Mouse (Mus musculus) cerebellum, adult 2 months (tissue): ENCODE data around the gene Ehd1. TPM values are rescaled to one million over a fixed set of nuclear protein-coding genes. Genes with fewer than 3 reads are reported as not detected.

Experiments
- DNase-seq, 2 experiments: peaks; one replicate each; pipeline ENCODE4 v3.0.0; 2021
- H3K27ac ChIP-seq: fragments of 200-500 bp; 2 replicates; pipeline ENCODE4 v1.5.1; 2012; ENCODE audit warnings: low read length, control low read depth, inconsistent platforms; ENCODE audit not compliant: insufficient read depth
- H3K27me3 ChIP-seq: fragments of 200-500 bp; 2 replicates; pipeline ENCODE4 v1.6.1; 2012; ENCODE audit warnings: inconsistent platforms, mild to moderate bottlenecking, low read length, moderate library complexity; ENCODE audit not compliant: control insufficient read depth, insufficient read depth
- H3K4me1 ChIP-seq: fragments of 200-500 bp; 2 replicates; pipeline ENCODE4 v1.6.1; 2011; ENCODE audit warnings: low read length; ENCODE audit not compliant: control insufficient read depth, insufficient read depth
- H3K4me3 ChIP-seq: fragments of 200-500 bp; replicated peaks from 2 replicates; pipeline ENCODE3; 2011; ENCODE audit warnings: mild to moderate bottlenecking, low read depth, low read length, control low read depth; ENCODE audit not compliant: insufficient read depth
- CTCF ChIP-seq: fragments of 200-500 bp; IDR thresholded peaks from 2 replicates; pipeline ENCODE4 v1.5.1; 2011; ENCODE audit warnings: low read depth, mild to moderate bottlenecking, control low read depth, low read length, moderate library complexity, borderline replicate concordance; ENCODE audit not compliant: insufficient read depth
- POLR2A ChIP-seq: fragments of 200-500 bp; IDR thresholded peaks from 2 replicates; pipeline ENCODE4 v1.6.1; 2011; ENCODE audit warnings: low read length, control low read depth, borderline replicate concordance; ENCODE audit not compliant: insufficient read depth
- WGBS: fragments of 180-500 bp; shearing (Covaris S2); methylation state at CpG from one replicate; pipeline ENCODE4 v1.1.7; 2018; 5-methylcytosine and 5-hydroxymethylcytosine counted together
- polyA plus RNA-seq: library from polyadenylated mRNA; depleted of rRNA; stranded (reverse); fragments of >200 nt; gene quantifications from 2 replicates; pipeline ENCODE4 v1.2.3, GENCODE M21; 2012

Ehd1 gene
- polyA plus RNA-seq, 1 experiment: 168 TPM

- TF ChIP-seq CTCF (no peak), POLR2A (no peak)
- H3K4me3 ChIP-seq: peak overlapping the region; percentile 95
- no peaks in the 10 kb centered on the region for H3K27me3 ChIP-seq
- H3K27ac ChIP-seq: no peak overlapping the region
- DNase-seq: peak; percentile 48 to 56
- H3K4me1 ChIP-seq: peaks cover 13% of the 10 kb centered on the region
- 0% methylated on average over 4 of the region's 4 CpGs for WGBS
Measured at GRCm38 (mm10) chr19:6242281-6242680, 34.2 kb upstream of the Ehd1 start.

DNA sequence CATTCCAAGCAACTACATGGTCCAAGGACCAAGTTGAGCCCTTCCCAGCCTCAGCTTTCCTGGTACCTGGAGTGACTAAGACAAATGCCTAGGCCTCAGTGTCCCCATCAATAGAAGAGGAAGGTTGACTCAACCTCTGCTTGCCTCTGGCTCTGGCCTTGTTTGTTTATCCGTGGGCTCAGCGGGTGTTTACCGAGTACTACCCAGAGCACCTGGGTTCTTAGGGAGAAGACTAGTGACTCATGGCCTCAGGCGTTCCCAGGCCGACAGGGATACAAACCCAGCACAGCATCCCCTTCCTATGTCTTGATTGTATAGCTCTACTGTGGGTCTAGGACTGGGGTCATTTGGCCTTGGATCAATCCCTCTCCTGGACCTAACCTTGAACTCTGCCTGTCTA lies 33.3 kb upstream of the Ehd1 start:
- no peaks in the 10 kb centered on the region for H3K27me3 ChIP-seq
- H3K27ac ChIP-seq: no peak overlapping the region
- peaks cover 13% of the 10 kb centered on the region for H3K4me1 ChIP-seq
- TF ChIP-seq POLR2A (no peak), CTCF (no peak)
- no peak overlapping the region for H3K4me3 ChIP-seq
- 82% methylated on average over 5 of the region's 5 CpGs for WGBS
- DNase-seq: no peak

DNA sequence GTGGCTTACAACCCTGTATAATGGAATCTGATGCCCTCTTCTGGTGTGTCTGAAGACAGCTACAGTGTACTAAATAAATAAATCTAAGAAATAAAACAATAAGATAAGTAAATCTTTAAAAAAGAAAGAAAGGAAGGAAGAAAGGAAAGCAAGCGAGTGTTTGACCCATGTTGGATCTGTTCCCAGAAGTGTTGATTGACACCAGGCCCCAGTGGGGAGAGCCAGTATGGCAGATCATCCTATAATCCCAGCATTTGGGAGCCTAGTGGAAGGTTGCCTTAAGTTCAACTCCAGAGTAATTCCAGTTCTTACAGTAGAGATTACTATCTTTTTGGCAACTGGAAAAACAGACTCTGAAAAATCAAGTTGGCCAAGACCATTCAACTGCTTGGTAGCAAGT lies 30.7 kb upstream of the Ehd1 start:
- 18% methylated on average over 1 of the region's 1 CpGs for whole genome bisulfite sequencing
- Histone ChIP-seq H3K4me1 (peaks cover 13% of the 10 kb centered on the region), H3K27me3 (no peaks in the 10 kb centered on the region), H3K27ac (no peak overlapping the region), H3K4me3 (no peak overlapping the region)
- DNase-seq: no peak
- TF ChIP-seq CTCF: no peak

DNA sequence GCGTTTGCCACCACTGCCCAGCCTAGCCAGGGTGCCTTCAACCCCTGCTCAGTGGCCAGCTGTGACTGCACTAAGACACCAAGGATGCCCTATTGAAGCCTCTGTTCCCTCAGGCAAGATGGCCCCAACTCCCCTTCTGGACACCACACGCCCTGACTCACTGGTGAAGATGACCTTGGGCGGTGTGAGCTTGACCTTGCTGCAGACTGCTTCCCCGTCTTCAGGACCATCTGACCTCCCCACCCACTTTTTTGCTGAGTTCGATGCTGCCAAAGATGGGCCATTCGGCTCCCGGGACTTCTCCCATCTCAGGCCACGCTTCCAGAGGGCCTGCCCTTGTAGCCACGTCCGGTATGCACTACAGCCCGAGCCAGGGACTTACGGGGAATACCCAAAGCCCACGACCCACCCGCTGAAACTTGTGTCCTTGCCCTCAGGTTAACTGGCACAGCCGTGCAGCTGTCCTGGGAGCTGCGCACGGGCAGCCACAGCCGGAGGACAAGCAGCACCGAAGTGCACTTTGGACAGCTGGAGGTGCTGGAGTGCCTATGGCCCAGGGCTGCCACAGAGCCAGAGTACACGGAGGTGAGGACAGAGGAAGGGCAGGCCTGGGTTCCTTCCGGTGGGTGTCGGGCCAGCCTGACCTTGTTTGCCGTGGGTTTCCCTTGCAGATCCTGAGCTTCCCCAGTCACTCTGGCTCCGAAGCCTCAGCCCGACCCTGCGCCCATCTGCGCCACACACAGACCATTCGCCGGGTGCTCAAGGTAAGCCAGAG lies 28.8 kb upstream of the Ehd1 start:
- 92% methylated on average over 29 of the region's 29 CpGs for WGBS
- H3K27ac ChIP-seq: no peak overlapping the region
- DNase-seq: no peak
- no peak for TF ChIP-seq POLR2A
- H3K27me3 ChIP-seq: no peaks in the 10 kb centered on the region
- H3K4me3 ChIP-seq: no peak overlapping the region
- peaks cover 9% of the 10 kb centered on the region for H3K4me1 ChIP-seq

- no peaks in the 10 kb centered on the region for H3K27me3 ChIP-seq
- 84% methylated on average over 4 of the region's 4 CpGs for WGBS
- H3K27ac ChIP-seq: no peak overlapping the region
- no peaks in the 10 kb centered on the region for H3K4me1 ChIP-seq
- no peak for DNase-seq
- TF ChIP-seq POLR2A (no peak), CTCF (no peak)
- H3K4me3 ChIP-seq: no peak overlapping the region
Measured at GRCm38 (mm10) chr19:6253021-6253420, 23.5 kb upstream of the Ehd1 start.

GRCm38 (mm10) chr19:6260428-6260827 lies 16.1 kb upstream of the Ehd1 start:
- DNase-seq: peak in 1 of 2 experiments; percentile 40
- no peak overlapping the region for H3K27ac ChIP-seq
- WGBS: 71% methylated on average over 2 of the region's 2 CpGs
- H3K4me3 ChIP-seq: no peak overlapping the region
- TF ChIP-seq POLR2A: no peak
- peak; percentile 54; the same call in 1 of the 2 replicates for TF ChIP-seq CTCF
- peaks cover 26% of the 10 kb centered on the region for H3K4me1 ChIP-seq
- H3K27me3 ChIP-seq: no peaks in the 10 kb centered on the region

DNA sequence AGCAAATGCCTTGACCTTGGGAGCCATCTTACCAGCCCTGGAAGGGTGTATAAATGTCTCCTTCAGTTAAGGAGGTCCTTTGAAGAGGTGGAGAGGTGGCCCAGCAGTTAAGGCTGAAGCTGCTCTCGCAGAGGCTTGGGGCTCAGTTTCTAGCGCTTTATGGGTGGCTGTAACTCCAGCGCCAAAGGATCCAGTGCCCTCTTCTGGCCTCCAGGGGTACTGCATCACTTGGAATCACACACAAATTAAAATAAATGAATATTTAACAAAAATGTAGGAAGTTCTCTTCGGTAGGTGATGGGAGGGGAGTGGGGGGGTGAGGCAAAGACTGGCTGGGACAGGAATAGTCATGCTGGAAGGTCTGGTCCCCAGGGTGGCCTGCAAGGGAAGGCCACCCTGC lies 15.6 kb upstream of the Ehd1 start:
- Histone ChIP-seq H3K4me3 (no peak overlapping the region), H3K27ac (no peak overlapping the region), H3K27me3 (no peaks in the 10 kb centered on the region), H3K4me1 (peaks cover 30% of the 10 kb centered on the region)
- 80% methylated on average over 4 of the region's 4 CpGs for WGBS
- TF ChIP-seq CTCF: peak; percentile 41
- TF ChIP-seq POLR2A: no peak
- DNase-seq: no peak

GRCm38 (mm10) chr19:6261379-6261778 lies 15.1 kb upstream of the Ehd1 start:
- no peak for DNase-seq
- Histone ChIP-seq H3K4me3 (no peak overlapping the region), H3K27me3 (no peaks in the 10 kb centered on the region), H3K27ac (no peak overlapping the region), H3K4me1 (peaks cover 30% of the 10 kb centered on the region)
- TF ChIP-seq CTCF (no peak), POLR2A (no peak)
- 86% methylated on average over 14 of the region's 14 CpGs for WGBS
